Mouse (Mus musculus) G1E (cell line): ENCODE data around the gene Tenm2. TPM values are rescaled to one million over a fixed set of nuclear protein-coding genes. Genes with fewer than 3 reads are reported as not detected.

Experiments used
- ATAC-seq: 2 replicates; pipeline ENCODE4 v1.8.0; 2016; ENCODE audit warnings: mild to moderate bottlenecking; ENCODE audit not compliant: insufficient number of reproducible peaks, poor library complexity, low FRiP score, severe bottlenecking; ENCODE audit errors: extremely low read depth
- DNase-seq: peaks from one replicate; pipeline ENCODE4 v3.0.0; 2012; ENCODE audit warnings: low spot score
- H3K27me3 ChIP-seq: 2 replicates; pipeline ENCODE4 v1.6.1; 2012; ENCODE audit warnings: mild to moderate bottlenecking, low read length, inconsistent platforms; ENCODE audit not compliant: insufficient read depth
- H3K36me3 ChIP-seq: replicated peaks from 2 replicates; pipeline ENCODE3; 2012; ENCODE audit warnings: mild to moderate bottlenecking, inconsistent platforms
- H3K4me1 ChIP-seq: 2 replicates; pipeline ENCODE4 v1.6.1; 2012; ENCODE audit warnings: low read depth, low read length, inconsistent platforms, mixed read lengths; ENCODE audit not compliant: insufficient read depth
- H3K4me3 ChIP-seq: 2 replicates; pipeline ENCODE4 v1.5.1; 2012; ENCODE audit warnings: low read depth, mild to moderate bottlenecking, inconsistent platforms, low read length, moderate library complexity, mixed read lengths
- H3K9me3 ChIP-seq: replicated peaks from 2 replicates; pipeline ENCODE4 v1.6.1; 2012; ENCODE audit warnings: inconsistent platforms
- CTCF ChIP-seq: IDR thresholded peaks from 2 replicates; pipeline ENCODE4 v1.5.1; 2012; ENCODE audit warnings: low read depth, low read length, inconsistent platforms, mixed read lengths
- GATA1 ChIP-seq: IDR thresholded peaks from 2 replicates; pipeline ENCODE4 v1.6.1; 2012; ENCODE audit warnings: borderline replicate concordance, low read length, inconsistent platforms, mixed read lengths
- GATA2 ChIP-seq: IDR thresholded peaks from 2 replicates; pipeline ENCODE4 v1.6.1; 2012; ENCODE audit warnings: low read depth, low read length, inconsistent platforms, borderline replicate concordance
- POLR2AphosphoS5 ChIP-seq: IDR thresholded peaks from 2 replicates; pipeline ENCODE4 v1.6.1; 2012; ENCODE audit warnings: low read depth, low read length, inconsistent platforms; ENCODE audit not compliant: insufficient replicate concordance
- TAL1 ChIP-seq: conservative IDR thresholded peaks from 2 replicates; pipeline ENCODE4 v1.6.1; 2012; ENCODE audit warnings: low read depth, low read length, inconsistent platforms, mixed read lengths
- polyA plus RNA-seq: library from polyadenylated mRNA; stranded (reverse); fragments of >175 nt; gene quantifications from 2 replicates; pipeline ENCODE4 v1.2.3, GENCODE M21; 2012
- total RNA-seq, 2 experiments: library from RNA; stranded (forward) in 1 of 2; stranded (reverse) in 1 of 2; fragments of 200-1000 nt in 1 of 2; fragments of >200 nt in 1 of 2; fragmentation: Nextera tagmentation in 1 of 2; gene quantifications; 2 replicates each; pipeline ENCODE4 v1.2.3; 2014 to 2017

The Tenm2 gene
- total and polyA plus RNA-seq, 3 experiments, result 0.44 TPM; not detected in 2

DNA sequence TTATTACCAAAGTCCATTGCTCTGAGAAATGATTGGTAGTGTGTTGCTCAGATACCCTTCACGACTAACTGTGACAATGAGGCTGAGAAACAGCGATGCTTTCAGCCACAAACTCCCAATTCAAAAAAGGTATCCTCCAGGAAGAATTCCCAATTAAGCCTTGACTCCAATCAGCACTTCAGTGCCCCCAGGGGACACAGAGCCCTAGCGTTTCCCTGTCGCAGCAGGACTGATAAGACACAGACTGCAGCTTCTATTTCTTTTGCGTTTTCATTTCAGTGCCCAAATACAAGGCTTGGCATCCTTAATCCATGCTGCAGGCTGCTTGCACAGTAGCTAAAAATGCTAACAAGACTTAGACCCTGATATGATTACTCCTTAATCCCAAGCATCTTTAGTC, 1186.2 kb downstream of the Tenm2 start:
- H3K4me3 ChIP-seq, result no peak overlapping the region
- ATAC-seq, result no peak
- H3K9me3 ChIP-seq, result peaks cover 62% of the 10 kb centered on the region
- no peaks in the 10 kb centered on the region for H3K27me3 ChIP-seq
- no peak for DNase-seq
- no peaks in the 10 kb centered on the region for H3K4me1 ChIP-seq
- no peaks in the 10 kb centered on the region for H3K36me3 ChIP-seq
- TF ChIP-seq GATA1, result no peak
- TF ChIP-seq GATA2, result no peak
- TF ChIP-seq POLR2AphosphoS5, result no peak
- TF ChIP-seq CTCF, result no peak
- TF ChIP-seq TAL1, result no peak

DNA sequence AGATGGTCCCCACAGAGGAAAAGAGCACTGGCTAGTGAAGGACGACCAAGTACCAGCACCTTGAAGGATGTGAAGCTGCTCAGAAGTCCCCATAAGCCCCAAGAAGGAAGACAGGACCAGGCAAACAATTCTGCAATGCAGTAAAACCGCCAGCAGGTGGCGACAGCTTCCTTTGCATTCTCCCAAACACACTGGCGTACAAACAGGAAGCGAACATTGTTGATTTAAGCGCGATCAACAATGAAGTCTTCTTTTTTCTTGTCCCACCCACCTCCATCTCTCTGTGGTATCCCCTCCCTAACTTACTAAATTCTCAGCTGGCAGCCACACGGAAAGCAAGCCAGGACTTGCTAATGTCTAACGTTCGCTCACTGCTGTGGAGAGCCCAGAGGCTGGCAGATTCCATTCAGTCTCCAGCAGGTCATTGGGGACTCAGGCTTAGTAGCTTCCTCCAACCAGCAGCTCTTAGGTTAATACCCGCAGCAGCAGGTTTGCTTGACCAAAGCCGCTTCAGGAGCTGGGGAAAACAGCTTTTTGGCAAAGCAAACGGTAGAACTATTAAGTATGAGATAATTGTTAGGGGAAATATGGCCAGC, 1190.0 kb downstream of the Tenm2 start:
- no peak for ATAC-seq
- Histone ChIP-seq H3K36me3 (no peaks in the 10 kb centered on the region), H3K4me1 (no peaks in the 10 kb centered on the region), H3K27me3 (no peaks in the 10 kb centered on the region), H3K4me3 (no peak overlapping the region), H3K9me3 (peaks cover 69% of the 10 kb centered on the region)
- TF ChIP-seq GATA1, result no peak
- peak; percentile 35; the same call in 1 of the 2 replicates for TF ChIP-seq CTCF
- no peak for DNase-seq

DNA sequence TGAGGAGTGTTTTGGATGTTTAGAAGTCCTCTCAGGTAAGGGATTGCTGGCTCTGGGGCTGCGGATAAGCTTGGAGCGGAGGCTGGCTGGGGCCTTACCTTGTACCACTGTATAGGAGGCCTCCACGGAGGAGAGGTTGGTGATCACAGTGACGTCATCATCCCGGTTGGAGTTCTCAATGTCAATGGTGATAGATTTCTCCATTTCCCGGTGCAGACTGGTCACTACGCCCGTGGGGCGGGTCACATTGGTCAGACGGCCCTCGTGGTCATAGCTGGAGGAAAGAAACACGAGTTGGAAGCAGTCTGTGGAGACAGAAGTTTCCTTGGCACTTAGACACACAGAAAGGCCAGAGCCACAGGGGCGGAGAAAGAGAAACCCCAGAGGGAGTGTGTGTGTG, 1194.4 kb downstream of the Tenm2 start:
- no peak overlapping the region for H3K4me3 ChIP-seq
- H3K4me1 ChIP-seq, result no peaks in the 10 kb centered on the region
- no peaks in the 10 kb centered on the region for H3K36me3 ChIP-seq
- H3K9me3 ChIP-seq, result peaks cover 65% of the 10 kb centered on the region
- no peak for TF ChIP-seq GATA1
- TF ChIP-seq CTCF, result no peak
- no peak for TF ChIP-seq TAL1
- TF ChIP-seq GATA2, result no peak
- TF ChIP-seq POLR2AphosphoS5, result no peak
- DNase-seq, result no peak
- ATAC-seq, result no peak
- H3K27me3 ChIP-seq, result no peaks in the 10 kb centered on the region

DNA sequence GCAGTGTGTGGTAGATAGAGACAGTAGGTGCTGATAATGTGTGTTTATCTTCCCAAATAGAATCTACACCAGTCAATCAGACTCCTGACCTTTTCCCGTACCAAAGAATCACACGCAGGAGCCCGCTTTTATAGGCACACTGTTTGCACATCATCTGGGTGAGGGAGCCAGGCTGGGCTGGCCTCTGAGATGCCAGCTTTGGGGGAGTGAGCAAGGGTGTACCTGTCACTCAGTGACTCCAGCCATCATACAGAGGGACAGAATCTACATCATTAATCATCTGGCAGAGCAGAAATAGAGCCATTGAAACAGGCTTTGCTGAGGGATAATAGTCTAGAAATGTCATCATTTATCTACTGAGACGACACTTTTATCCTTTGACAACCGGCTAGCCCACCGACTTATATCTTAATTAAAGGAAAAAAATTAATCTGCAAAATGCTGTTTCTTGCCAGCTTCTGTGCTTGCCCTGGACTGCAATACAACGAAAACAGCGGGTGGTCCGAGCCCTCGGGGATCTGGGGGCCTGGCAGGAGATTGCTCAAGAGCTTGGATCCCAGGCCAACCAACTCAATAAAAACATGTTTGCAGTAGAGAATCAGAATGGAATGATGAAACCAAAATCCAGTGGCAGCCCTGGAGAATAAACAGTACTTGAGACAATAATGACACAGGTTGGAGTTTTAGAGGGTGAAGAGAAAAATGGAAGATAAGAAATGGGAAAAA, 1195.1 kb downstream of the Tenm2 start:
- DNase-seq (no peak), ATAC-seq (no peak)
- Histone ChIP-seq H3K9me3 (peaks cover 68% of the 10 kb centered on the region), H3K27me3 (no peaks in the 10 kb centered on the region), H3K4me1 (no peaks in the 10 kb centered on the region), H3K4me3 (no peak overlapping the region), H3K36me3 (no peaks in the 10 kb centered on the region)
- no peak for TF ChIP-seq GATA1

DNA sequence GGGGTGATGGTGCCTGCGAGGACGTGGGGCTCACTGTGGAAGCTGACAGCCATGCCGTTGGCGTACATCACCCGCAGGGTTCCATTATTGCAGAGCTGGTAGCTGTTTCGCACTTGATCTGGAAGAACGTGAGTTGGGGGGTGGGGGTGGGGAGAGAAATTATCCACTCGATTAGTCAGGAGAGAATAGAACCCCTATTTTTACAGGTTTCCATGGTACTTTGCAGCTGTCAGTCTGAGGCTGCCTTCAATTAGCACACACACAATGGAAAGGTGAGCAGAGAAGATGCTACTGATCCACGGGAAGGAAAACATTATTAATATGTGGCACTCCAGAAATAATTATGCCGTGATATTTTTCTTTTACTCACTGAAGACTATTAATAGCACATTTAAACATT, 1195.9 kb downstream of the Tenm2 start:
- Histone ChIP-seq H3K36me3 (no peaks in the 10 kb centered on the region), H3K4me1 (no peaks in the 10 kb centered on the region), H3K27me3 (no peaks in the 10 kb centered on the region), H3K9me3 (peaks cover 70% of the 10 kb centered on the region), H3K4me3 (no peak overlapping the region)
- ATAC-seq, result no peak
- TF ChIP-seq CTCF (no peak), POLR2AphosphoS5 (no peak), GATA1 (no peak), GATA2 (no peak), TAL1 (no peak)
- DNase-seq, result no peak

DNA sequence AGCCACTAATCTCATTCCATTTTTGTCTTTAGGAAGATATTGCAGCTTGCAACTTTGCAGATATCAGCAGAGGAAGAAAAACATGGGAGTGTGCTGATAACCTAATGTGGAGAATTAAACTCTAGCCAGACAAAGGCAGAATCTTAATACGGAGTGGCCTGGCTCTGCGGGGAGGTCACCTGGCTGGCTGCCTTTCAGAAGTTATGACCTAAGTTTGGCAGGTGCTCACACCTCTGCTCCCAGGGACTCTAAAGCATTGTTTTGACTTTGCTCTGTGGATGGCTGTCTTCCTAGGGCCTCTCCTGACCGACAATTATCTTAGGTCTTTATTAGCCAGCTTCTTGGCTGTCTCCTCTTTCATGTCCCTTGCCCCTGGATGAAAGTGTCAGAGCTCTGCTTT, 1197.4 kb downstream of the Tenm2 start:
- no peak for DNase-seq
- Histone ChIP-seq H3K9me3 (peaks cover 69% of the 10 kb centered on the region), H3K27me3 (no peaks in the 10 kb centered on the region), H3K4me1 (no peaks in the 10 kb centered on the region), H3K36me3 (no peaks in the 10 kb centered on the region), H3K4me3 (no peak overlapping the region)
- no peak for ATAC-seq
- TF ChIP-seq GATA1 (no peak), POLR2AphosphoS5 (no peak), CTCF (no peak), TAL1 (no peak), GATA2 (no peak)

DNA sequence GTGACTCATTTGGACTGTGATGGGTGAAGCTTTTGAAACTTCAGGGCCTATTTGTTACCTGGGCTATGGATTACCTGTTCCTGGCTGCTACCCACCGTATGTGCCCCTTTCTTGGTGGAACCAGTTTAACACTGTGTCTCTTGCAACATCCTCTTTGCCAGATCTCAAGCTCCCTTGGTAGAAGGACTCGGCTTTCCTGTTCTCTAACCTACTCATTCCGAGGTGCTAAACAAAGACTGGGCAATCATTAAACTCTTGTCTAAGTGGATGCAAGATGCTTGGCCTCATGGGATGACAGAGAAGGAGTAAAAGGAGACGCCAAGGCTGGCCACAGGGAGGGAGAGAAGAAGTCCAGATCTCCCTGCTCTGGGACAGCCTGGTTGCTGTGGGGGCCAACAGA, 1198.5 kb downstream of the Tenm2 start:
- Histone ChIP-seq H3K36me3 (no peaks in the 10 kb centered on the region), H3K4me3 (no peak overlapping the region), H3K27me3 (no peaks in the 10 kb centered on the region), H3K9me3 (peaks cover 73% of the 10 kb centered on the region), H3K4me1 (no peaks in the 10 kb centered on the region)
- no peak for DNase-seq
- TF ChIP-seq CTCF (no peak), POLR2AphosphoS5 (no peak), GATA2 (no peak), TAL1 (no peak), GATA1 (no peak)
- ATAC-seq, result no peak
